Mouse (Mus musculus): ENCODE measurements around the gene Atp11b. TPM values are rescaled to one million over a fixed set of nuclear protein-coding genes. Genes with fewer than 3 reads are reported as not detected.

Atp11b gene
- 34.0 and 39.9 TPM in 2 replicates for polyA plus RNA-seq (2016; fragmentation: Nextera tagmentation; extraction: Ambion mirVana)

DNA sequence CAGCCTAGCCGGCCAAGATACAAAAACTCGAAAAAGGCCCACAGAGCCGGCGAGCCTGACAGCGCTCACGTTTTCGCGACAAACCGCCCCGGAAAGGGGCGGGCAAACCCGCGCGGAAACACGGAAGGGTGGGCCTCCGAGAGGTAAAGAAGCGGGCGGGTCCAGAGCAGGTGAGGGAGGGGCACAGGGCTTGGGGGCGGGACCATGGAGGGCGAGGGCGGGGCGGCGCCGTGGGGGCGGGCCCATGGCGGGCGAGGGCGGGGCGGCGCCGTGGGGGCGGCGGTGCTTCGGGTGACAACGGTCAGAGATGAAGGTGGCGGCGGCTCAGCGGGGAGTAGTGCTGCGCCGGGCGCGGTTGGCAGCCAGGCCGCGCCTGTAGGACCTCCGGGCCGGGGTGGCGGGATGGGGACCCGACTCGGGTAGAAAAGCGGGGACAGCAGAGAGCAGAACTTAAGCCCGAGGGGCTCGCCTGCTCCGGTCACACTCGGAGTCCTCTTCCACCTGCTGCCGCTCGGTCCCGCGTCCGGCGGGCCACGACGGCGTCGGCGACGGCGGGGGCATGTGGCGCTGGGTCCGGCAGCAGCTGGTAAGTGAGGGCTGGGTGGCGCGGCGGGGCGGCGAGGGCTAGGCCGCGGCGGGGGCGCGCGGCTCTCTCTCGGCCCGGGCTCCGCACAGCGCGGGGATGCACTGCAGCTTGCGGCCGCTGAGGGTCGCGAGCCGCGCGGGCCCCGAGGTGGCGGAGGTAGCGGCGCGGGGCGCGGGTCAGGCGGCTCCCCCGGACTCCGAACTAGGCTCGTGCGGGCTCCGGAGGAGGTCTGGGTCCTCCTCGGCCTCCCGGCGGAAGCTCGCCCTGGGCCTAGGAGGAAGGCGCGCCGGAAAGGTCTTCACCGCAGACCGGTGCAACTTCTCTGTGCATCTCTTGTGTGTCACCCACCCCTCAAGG is at the start of gene Atp11b:
Atp11b (plus strand) TSS at position 282 of the 943 bp plus-strand sequence.
- Histone ChIP-seq H3K36me3 (no peaks in the 10 kb centered on the region), H3K27ac (peak within 1 kb of the TSS; percentile 88), H3K4me3 (peak within 1 kb of the TSS; percentile 67), H3K9ac (peak within 1 kb of the TSS; percentile 87), H3K4me2 (replicated peaks) (peak within 1 kb of the TSS; percentile 60), H3K4me1 (peaks cover 3% of the 10 kb centered on the region; the same call in 1 of the 2 replicates), H3K9me3 (replicated peaks) (no peaks in the 10 kb centered on the region), H3K27me3 (no peaks in the 10 kb centered on the region)
- ATAC-seq (ENCODE audit: low FRiP score): peak; percentile 97
- under 1% methylated on average over 103 of the region's 114 CpGs for WGBS

DNA sequence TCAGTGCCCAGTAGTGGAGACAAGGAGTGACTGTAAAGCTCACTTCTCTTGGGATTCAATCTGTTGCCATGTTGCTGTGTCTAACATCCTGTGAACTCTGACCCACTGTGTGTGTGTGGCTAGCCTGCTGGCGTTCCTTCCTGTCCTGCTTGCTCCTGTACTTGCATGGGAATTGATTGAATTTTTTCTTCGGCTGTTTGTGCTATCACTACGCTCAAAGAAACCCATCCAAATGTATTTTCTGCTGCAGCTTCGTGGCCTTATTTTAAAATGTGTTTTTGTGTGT is 49.6 kb upstream of the Atp11b start:
- WGBS: 79% methylated on average over 4 of the region's 4 CpGs
- ATAC-seq (ENCODE audit: low FRiP score): no peak
- Histone ChIP-seq H3K4me2 (replicated peaks) (no peak overlapping the region), H3K36me3 (no peaks in the 10 kb centered on the region), H3K27ac (no peak overlapping the region), H3K9ac (no peak overlapping the region), H3K4me3 (no peak overlapping the region), H3K9me3 (replicated peaks) (no peaks in the 10 kb centered on the region), H3K4me1 (no peaks in the 10 kb centered on the region), H3K27me3 (no peaks in the 10 kb centered on the region)

DNA sequence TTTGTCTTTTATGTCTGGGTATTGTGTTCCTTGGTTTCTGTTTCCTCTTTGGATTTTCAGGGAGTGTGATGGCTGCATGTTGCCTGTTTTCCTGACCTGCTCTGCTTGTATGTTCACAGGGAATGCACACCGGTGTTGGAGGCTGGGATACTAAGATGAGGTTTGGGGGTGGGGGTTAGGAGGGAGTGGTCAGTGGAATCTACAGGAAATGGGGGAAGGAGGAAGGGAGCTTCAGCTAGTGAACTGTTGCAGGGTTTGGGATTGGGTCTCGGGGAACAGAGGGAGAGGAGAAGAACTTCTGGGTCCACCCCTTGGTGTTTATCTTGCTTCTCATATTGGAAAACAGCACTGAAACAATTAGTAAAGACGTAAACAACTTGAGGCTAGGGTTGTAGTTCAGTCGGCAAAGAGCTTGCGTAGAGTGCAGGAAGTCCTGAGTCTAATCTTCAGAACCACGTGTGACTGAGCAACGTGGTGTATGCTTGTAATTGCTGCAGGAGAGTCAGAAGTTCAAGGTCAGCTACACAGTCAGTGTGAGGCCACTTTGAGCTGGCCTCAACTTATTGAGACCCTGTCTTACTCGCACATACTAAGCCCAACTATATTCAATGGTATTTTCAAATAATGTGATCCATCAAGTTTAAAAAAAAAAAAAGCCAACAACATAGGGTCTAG is 34.2 kb upstream of the Atp11b start:
- no peaks in the 10 kb centered on the region for H3K9me3 ChIP-seq (replicated peaks)
- no peak for ATAC-seq (ENCODE audit: low FRiP score)
- H3K4me3 ChIP-seq: no peak overlapping the region
- H3K4me1 ChIP-seq: peaks cover 3% of the 10 kb centered on the region; the same call in 1 of the 2 replicates
- no peaks in the 10 kb centered on the region for H3K36me3 ChIP-seq
- no peak overlapping the region for H3K27ac ChIP-seq
- no peak overlapping the region for H3K4me2 ChIP-seq (replicated peaks)
- 88% methylated on average over 8 of the region's 8 CpGs for WGBS
- H3K27me3 ChIP-seq: no peaks in the 10 kb centered on the region
- H3K9ac ChIP-seq: no peak overlapping the region

DNA sequence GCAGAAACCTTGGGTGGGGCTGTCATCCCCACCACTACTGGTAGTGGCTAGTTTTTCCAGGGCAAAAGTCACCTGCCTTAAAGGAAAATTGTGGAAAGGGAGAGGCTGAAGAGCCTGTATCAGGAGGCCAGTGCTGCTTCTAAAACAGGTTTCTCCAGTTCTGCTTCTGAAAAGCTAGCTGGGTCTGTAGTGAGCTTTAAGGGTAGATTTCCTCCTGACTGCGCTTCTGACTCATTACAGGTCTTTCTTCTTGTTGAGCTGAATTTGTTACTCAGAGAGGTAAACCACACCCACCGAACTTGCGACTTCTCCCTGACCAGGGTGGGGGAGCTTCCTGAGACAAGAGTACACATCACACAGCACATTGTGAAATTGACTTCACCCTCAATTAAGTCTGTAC is 33.1 kb upstream of the Atp11b start:
- 73% methylated on average over 3 of the region's 3 CpGs for WGBS
- H3K9ac ChIP-seq: no peak overlapping the region
- H3K27ac ChIP-seq: no peak overlapping the region
- no peaks in the 10 kb centered on the region for H3K27me3 ChIP-seq
- H3K4me2 ChIP-seq (replicated peaks): no peak overlapping the region
- no peak overlapping the region for H3K4me3 ChIP-seq
- ATAC-seq (ENCODE audit: low FRiP score): no peak
- H3K4me1 ChIP-seq: peaks cover 3% of the 10 kb centered on the region; the same call in 1 of the 2 replicates
- no peaks in the 10 kb centered on the region for H3K36me3 ChIP-seq
- no peaks in the 10 kb centered on the region for H3K9me3 ChIP-seq (replicated peaks)

DNA sequence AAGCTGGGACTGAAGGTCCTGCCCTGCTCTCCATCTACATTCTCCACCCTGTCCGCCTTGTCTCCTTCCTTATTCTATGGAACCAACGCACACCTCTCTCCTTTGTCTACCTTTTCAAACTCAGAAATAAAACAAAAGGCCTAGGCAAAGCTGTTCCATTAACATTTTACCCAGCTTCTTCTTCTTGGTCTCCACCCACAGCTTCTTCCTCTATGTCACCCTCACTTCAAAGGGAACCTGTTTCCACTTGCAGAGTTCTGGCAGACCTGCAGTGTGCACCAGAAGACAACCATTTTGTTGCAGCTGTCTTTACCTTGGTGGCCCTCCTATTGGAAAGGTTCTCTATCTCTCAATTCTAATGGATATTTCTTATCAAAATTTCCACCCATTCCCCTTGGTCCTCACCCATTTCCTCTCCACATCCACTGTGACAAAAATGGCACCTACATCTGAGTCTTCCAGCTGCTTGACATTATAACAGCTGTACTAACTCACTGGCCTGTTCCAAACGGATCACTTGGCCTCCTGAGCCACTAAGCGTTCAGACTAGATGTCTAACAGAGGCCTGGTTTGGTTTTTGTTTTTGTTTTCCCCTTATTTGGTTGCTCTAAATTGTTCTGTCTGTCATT is 32.0 kb upstream of the Atp11b start:
- Histone ChIP-seq H3K27ac (no peak overlapping the region), H3K9ac (no peak overlapping the region), H3K9me3 (replicated peaks) (no peaks in the 10 kb centered on the region), H3K4me3 (no peak overlapping the region), H3K27me3 (no peaks in the 10 kb centered on the region), H3K4me2 (replicated peaks) (no peak overlapping the region), H3K36me3 (no peaks in the 10 kb centered on the region), H3K4me1 (peaks cover 3% of the 10 kb centered on the region; the same call in 1 of the 2 replicates)
- no peak for ATAC-seq (ENCODE audit: low FRiP score)
- 91% methylated on average over 4 of the region's 4 CpGs for WGBS

DNA sequence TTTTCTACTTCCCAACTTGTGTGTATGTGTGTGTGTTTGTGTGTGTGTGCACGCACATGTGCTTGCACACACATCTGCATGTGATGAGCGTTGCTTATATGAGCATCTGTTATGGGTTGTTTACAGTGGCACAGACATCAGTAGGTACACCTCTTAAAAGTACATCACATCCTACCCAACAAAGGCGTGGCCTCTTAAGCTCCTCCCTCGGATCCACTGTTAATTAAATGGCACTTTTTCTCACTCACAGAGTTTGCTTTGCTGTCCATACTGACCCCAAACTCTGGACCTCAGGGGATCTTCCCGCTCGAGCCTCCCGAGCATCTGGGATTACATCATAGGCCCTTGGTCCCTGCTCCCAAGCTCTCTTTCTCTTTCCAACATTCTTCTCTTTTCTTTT is 31.1 kb upstream of the Atp11b start:
- Histone ChIP-seq H3K27ac (no peak overlapping the region), H3K4me2 (replicated peaks) (no peak overlapping the region), H3K9ac (no peak overlapping the region), H3K27me3 (no peaks in the 10 kb centered on the region), H3K9me3 (replicated peaks) (no peaks in the 10 kb centered on the region), H3K4me1 (peaks cover 3% of the 10 kb centered on the region; the same call in 1 of the 2 replicates), H3K4me3 (no peak overlapping the region), H3K36me3 (no peaks in the 10 kb centered on the region)
- WGBS: 91% methylated on average over 7 of the region's 7 CpGs
- ATAC-seq (ENCODE audit: low FRiP score): no peak

DNA sequence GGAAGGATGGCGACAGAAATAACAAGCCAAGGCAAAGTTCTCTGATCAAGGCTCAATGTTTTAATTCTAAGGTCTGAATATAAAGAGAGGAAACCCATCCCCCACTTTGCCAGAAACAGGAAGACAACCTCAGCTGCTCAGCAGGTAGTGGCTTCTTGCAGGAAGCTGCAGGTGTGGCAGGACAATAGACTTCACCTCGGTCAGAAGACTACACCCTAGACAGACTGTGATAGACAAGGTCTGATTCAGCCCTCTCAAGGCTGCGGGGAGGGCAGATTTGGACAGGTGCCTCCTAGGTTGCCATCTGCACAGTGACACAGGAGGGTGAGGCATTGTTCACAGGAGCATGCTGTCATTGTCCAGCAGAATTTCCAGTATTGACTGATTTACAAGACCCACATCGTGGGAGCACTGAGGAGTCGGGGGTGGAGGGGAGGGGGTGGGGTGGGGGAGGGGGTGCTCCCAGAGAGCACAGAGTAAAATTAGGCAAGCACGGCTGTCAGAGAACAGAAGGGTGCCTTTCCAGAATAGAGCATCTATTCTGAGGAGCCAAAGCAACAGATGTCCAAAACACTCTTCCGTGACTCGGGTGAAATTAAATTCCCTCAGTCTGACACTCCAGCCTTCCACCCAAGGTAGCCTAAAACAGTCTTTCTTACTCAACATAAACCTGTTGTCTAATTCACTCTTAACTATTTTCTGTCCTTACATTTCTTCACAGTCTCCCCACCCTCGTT is 30.2 kb upstream of the Atp11b start:
- Histone ChIP-seq H3K27ac (no peak overlapping the region), H3K4me1 (peaks cover 3% of the 10 kb centered on the region; the same call in 1 of the 2 replicates), H3K9ac (no peak overlapping the region), H3K36me3 (no peaks in the 10 kb centered on the region), H3K27me3 (no peaks in the 10 kb centered on the region), H3K9me3 (replicated peaks) (no peaks in the 10 kb centered on the region), H3K4me3 (no peak overlapping the region), H3K4me2 (replicated peaks) (no peak overlapping the region)
- WGBS: 56% methylated on average over 9 of the region's 9 CpGs
- ATAC-seq (ENCODE audit: low FRiP score): no peak

DNA sequence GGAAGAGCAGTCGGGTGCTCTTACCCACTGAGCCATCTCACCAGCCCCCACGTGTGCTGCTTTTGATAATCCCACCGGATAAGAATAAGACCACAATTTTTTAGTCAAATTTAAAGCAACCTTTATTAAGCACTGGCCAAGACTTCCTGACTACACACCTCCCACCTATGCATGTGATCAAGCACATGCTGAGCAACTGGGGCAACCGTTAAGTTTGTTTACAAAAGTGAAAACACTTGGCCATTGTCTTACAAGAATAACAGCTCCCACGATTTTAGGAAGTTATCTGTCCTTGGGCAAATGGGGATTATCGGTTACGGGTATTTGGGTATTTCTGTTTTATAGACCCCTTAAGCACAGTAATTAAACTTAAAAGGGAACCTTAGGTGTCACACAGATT is 28.8 kb upstream of the Atp11b start:
- Histone ChIP-seq H3K4me3 (no peak overlapping the region), H3K4me1 (peaks cover 3% of the 10 kb centered on the region; the same call in 1 of the 2 replicates), H3K27ac (no peak overlapping the region), H3K9me3 (replicated peaks) (no peaks in the 10 kb centered on the region), H3K36me3 (no peaks in the 10 kb centered on the region), H3K27me3 (no peaks in the 10 kb centered on the region), H3K4me2 (replicated peaks) (no peak overlapping the region), H3K9ac (no peak overlapping the region)
- ATAC-seq (ENCODE audit: low FRiP score): no peak
- WGBS: 57% methylated on average over 7 of the region's 7 CpGs

DNA sequence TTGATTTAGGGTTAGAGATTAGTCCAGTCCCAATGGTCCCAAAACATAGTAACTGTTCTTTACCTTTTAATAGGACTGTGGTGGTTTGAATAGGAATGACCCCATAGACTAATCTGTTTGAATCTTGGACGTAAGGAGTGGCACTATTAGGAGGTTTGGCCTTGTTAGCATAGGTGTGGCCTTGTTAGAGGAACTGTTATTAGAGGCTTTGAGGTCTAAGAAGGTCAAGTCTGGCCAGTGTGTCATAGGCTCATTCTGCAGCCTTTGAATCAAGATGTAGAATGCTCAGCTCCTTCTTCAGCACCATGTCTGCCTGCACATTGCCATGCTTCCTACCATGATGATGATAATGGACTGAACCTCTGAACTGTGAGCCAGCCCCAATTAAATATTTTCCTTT is 27.0 kb upstream of the Atp11b start:
- WGBS: 88% methylated on average over 1 of the region's 1 CpGs
- no peak overlapping the region for H3K9ac ChIP-seq
- ATAC-seq (ENCODE audit: low FRiP score): no peak
- H3K4me1 ChIP-seq: peaks cover 3% of the 10 kb centered on the region; the same call in 1 of the 2 replicates
- H3K9me3 ChIP-seq (replicated peaks): no peaks in the 10 kb centered on the region
- H3K4me2 ChIP-seq (replicated peaks): no peak overlapping the region
- H3K27me3 ChIP-seq: no peaks in the 10 kb centered on the region
- H3K27ac ChIP-seq: no peak overlapping the region
- no peak overlapping the region for H3K4me3 ChIP-seq
- H3K36me3 ChIP-seq: no peaks in the 10 kb centered on the region

DNA sequence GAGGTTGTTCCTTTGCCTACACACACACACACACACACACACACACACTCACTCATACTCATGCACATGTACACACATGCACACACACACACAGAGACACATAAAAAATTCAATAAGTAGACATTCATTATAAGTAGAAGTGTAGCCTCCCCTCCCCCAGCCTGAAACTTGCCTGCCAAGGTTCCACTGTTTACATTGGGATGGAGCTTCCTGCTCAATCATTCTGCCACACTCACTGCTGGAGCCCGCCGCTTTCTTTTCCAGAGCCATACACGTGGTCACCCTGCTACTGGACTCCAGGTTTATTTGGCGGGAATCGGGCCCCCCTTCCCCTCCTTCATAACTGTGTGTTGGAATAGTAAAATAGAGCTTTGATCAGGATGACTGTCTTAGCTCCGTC is 24.4 kb upstream of the Atp11b start:
- no peak overlapping the region for H3K27ac ChIP-seq
- H3K27me3 ChIP-seq: no peaks in the 10 kb centered on the region
- 69% methylated on average over 6 of the region's 6 CpGs for WGBS
- H3K4me1 ChIP-seq: no peaks in the 10 kb centered on the region
- H3K4me3 ChIP-seq: no peak overlapping the region
- no peak for ATAC-seq (ENCODE audit: low FRiP score)
- H3K4me2 ChIP-seq (replicated peaks): no peak overlapping the region
- no peaks in the 10 kb centered on the region for H3K36me3 ChIP-seq
- peaks cover 3% of the 10 kb centered on the region; the same call in 1 of the 2 replicates for H3K9me3 ChIP-seq (replicated peaks)
- no peak overlapping the region for H3K9ac ChIP-seq

DNA sequence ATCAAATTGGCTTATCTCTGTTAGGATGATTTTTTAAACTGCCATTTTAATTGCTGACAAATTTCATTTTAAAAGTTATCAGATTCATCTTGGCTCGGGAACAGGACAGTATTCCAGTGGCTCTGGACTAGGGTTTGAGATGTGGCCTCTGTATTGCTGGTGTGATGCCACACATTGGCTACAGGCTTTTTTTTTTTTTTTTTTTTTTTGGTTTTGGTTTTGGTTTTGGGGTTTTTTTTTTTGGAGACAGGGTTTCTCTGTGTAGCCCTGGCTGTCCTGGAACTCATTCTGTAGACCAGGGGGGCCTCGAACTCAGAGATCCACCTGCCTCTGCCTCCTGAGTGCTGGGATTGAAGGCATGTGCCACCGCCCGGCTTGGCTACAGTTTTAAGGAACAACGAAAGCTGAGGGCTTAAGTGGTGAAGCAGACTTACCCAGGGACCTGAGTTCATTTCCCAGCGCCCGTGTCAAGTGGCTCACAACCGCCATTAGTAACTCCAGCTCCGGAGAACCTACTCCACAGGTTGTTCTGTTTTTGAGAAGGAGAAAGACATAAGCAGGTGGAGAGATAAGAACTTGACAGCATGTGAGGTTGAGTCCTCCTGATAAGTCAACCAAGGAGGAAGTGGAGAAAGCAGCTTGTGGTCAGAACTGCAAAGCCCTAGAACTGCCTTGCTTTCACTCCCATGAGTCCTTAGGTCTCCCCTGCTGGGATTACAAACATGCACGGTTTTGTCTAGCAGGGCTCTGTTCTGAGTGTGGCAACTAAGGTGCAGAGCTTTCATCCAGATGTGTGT is 21.7 kb upstream of the Atp11b start:
- no peak overlapping the region for H3K27ac ChIP-seq
- no peaks in the 10 kb centered on the region for H3K4me1 ChIP-seq
- H3K36me3 ChIP-seq: no peaks in the 10 kb centered on the region
- H3K9ac ChIP-seq: no peak overlapping the region
- H3K4me3 ChIP-seq: no peak overlapping the region
- WGBS: 89% methylated on average over 10 of the region's 10 CpGs
- H3K27me3 ChIP-seq: no peaks in the 10 kb centered on the region
- no peak for ATAC-seq (ENCODE audit: low FRiP score)
- peaks cover 3% of the 10 kb centered on the region; the same call in 1 of the 2 replicates for H3K9me3 ChIP-seq (replicated peaks)
- no peak overlapping the region for H3K4me2 ChIP-seq (replicated peaks)
